Mouse (Mus musculus) thymus, adult 2 months (tissue): ENCODE data around the gene Apba1. TPM values are rescaled to one million over a fixed set of nuclear protein-coding genes. Genes with fewer than 3 reads are reported as not detected.

Experiments used
- DNase-seq: peaks from one replicate; pipeline ENCODE4 v3.0.0; 2021
- H3K27ac ChIP-seq: fragments of 200-500 bp; 2 replicates; pipeline ENCODE4 v1.5.1; 2012; ENCODE audit warnings: low read length, control low read depth; ENCODE audit not compliant: control insufficient read depth, insufficient read depth
- H3K27me3 ChIP-seq: fragments of 200-500 bp; 2 replicates; pipeline ENCODE4 v1.6.1; 2012; ENCODE audit warnings: mild to moderate bottlenecking, low read length, moderate library complexity, mixed read lengths; ENCODE audit not compliant: control insufficient read depth, insufficient read depth
- H3K36me3 ChIP-seq: fragments of 200-500 bp; 2 replicates; pipeline ENCODE4 v1.6.1; 2012; ENCODE audit warnings: mild to moderate bottlenecking, low read length, moderate library complexity; ENCODE audit not compliant: control insufficient read depth, insufficient read depth
- H3K4me1 ChIP-seq: fragments of 200-500 bp; replicated peaks from 2 replicates; pipeline ENCODE4 v1.6.1; 2012; ENCODE audit warnings: low read length; ENCODE audit not compliant: control insufficient read depth, insufficient read depth
- H3K4me3 ChIP-seq: fragments of 200-500 bp; 2 replicates; pipeline ENCODE4 v1.5.1; 2012; ENCODE audit warnings: mild to moderate bottlenecking, low read length, control low read depth, moderate library complexity; ENCODE audit not compliant: control insufficient read depth, insufficient read depth
- CTCF ChIP-seq: fragments of 200-500 bp; IDR thresholded peaks from 2 replicates; pipeline ENCODE4 v1.5.1; 2012; ENCODE audit warnings: mild to moderate bottlenecking, control low read depth, low read length, moderate library complexity, borderline replicate concordance; ENCODE audit not compliant: control insufficient read depth, poor library complexity, insufficient read depth; ENCODE audit errors: extremely low read depth
- POLR2A ChIP-seq: fragments of 200-500 bp; IDR thresholded peaks from 2 replicates; pipeline ENCODE4 v1.6.1; 2012; ENCODE audit warnings: mild to moderate bottlenecking, low read length, control low read depth, moderate library complexity; ENCODE audit not compliant: control insufficient read depth, poor library complexity, insufficient read depth; ENCODE audit errors: extremely low read depth
- WGBS: fragments of 180-500 bp; shearing (Covaris S2); methylation state at CpG from one replicate; pipeline ENCODE4 v1.1.7; 2018; 5-methylcytosine and 5-hydroxymethylcytosine counted together
- polyA plus RNA-seq: library from polyadenylated mRNA; depleted of rRNA; stranded (reverse); fragments of >200 nt; gene quantifications from 2 replicates; pipeline ENCODE4 v1.2.3, GENCODE M21; 2012

The Apba1 gene
- polyA plus RNA-seq, 1 experiment = 3.6 TPM

DNA sequence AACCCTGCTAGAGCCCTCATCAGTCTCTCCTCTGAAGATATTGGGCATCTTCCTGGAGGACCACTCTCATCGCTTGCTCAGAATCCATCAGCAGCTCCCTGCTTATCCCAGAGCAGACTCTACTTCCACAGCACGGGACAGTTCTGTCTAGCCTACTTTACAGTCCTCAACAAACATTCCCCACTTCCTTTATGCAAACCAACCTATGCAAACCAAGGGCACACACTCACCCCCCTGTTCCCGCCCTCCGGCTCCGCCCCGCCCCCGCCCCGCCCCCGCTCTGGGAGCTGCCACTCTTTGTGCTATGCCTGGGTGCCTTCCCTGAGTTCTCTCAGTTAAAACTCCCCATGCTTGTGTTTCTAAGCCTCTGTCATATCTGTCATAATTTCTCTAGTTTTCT, 23.3 kb downstream of the Apba1 start:
- no peak for DNase-seq
- Histone ChIP-seq H3K36me3 (no peaks in the 10 kb centered on the region), H3K27me3 (no peaks in the 10 kb centered on the region), H3K27ac (no peak overlapping the region), H3K4me3 (no peak overlapping the region), H3K4me1 (no peaks in the 10 kb centered on the region)
- WGBS = 23% methylated on average over 9 of the region's 9 CpGs
- no peak for TF ChIP-seq CTCF
- no peak for TF ChIP-seq POLR2A

GRCm38 (mm10) chr19:23788420-23789132, 29.9 kb downstream of the Apba1 start:
- Histone ChIP-seq H3K27ac (no peak overlapping the region), H3K4me1 (no peaks in the 10 kb centered on the region), H3K27me3 (no peaks in the 10 kb centered on the region), H3K36me3 (no peaks in the 10 kb centered on the region), H3K4me3 (no peak overlapping the region)
- no peak for TF ChIP-seq CTCF
- TF ChIP-seq POLR2A = no peak
- no peak for DNase-seq
- WGBS = 87% methylated on average over 9 of the region's 9 CpGs

DNA sequence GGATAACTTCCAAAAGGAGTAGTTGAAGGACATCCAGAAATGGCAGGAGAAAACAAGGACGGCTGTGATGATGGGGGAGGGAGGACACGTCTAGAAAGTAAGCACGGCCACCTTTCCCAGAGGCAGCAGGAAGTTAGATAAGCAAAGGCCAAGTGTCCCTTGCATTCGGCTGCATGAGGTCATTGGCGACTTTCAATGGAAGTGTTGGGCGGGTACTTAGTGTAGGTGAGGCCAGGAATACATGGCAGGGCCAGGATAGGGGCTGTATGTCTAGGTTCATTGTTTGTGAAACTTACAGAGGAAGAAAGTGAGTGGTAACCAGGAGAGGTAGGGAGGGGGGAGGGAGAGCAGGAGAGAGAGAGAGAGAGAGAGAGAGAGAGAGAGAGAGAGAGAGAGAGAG, 33.0 kb downstream of the Apba1 start:
- TF ChIP-seq POLR2A (no peak), CTCF (no peak)
- no peak overlapping the region for H3K4me3 ChIP-seq
- DNase-seq = no peak
- H3K4me1 ChIP-seq = no peaks in the 10 kb centered on the region
- H3K27ac ChIP-seq = no peak overlapping the region
- no peaks in the 10 kb centered on the region for H3K27me3 ChIP-seq
- no peaks in the 10 kb centered on the region for H3K36me3 ChIP-seq
- WGBS = 63% methylated on average over 6 of the region's 6 CpGs

GRCm38 (mm10) chr19:23792559-23792958, 33.9 kb downstream of the Apba1 start:
- no peaks in the 10 kb centered on the region for H3K36me3 ChIP-seq
- no peak overlapping the region for H3K27ac ChIP-seq
- no peak overlapping the region for H3K4me3 ChIP-seq
- no peak for DNase-seq
- no peaks in the 10 kb centered on the region for H3K27me3 ChIP-seq
- 95% methylated on average over 6 of the region's 6 CpGs for WGBS
- H3K4me1 ChIP-seq = no peaks in the 10 kb centered on the region
- TF ChIP-seq CTCF (no peak), POLR2A (no peak)

GRCm38 (mm10) chr19:23794491-23794890, 35.8 kb downstream of the Apba1 start:
- 82% methylated on average over 3 of the region's 3 CpGs for WGBS
- no peak overlapping the region for H3K27ac ChIP-seq
- H3K27me3 ChIP-seq = no peaks in the 10 kb centered on the region
- no peak overlapping the region for H3K4me3 ChIP-seq
- DNase-seq = no peak
- H3K4me1 ChIP-seq = no peaks in the 10 kb centered on the region
- H3K36me3 ChIP-seq = no peaks in the 10 kb centered on the region
- TF ChIP-seq CTCF (no peak), POLR2A (no peak)

GRCm38 (mm10) chr19:23795156-23795555, 36.5 kb downstream of the Apba1 start:
- H3K27ac ChIP-seq = no peak overlapping the region
- H3K4me3 ChIP-seq = no peak overlapping the region
- no peaks in the 10 kb centered on the region for H3K4me1 ChIP-seq
- no peak for TF ChIP-seq POLR2A
- no peak for TF ChIP-seq CTCF
- no peaks in the 10 kb centered on the region for H3K27me3 ChIP-seq
- 86% methylated on average over 4 of the region's 4 CpGs for WGBS
- no peaks in the 10 kb centered on the region for H3K36me3 ChIP-seq
- DNase-seq = no peak

GRCm38 (mm10) chr19:23801174-23801573, 42.5 kb downstream of the Apba1 start:
- no peaks in the 10 kb centered on the region for H3K4me1 ChIP-seq
- H3K36me3 ChIP-seq = no peaks in the 10 kb centered on the region
- WGBS = 53% methylated on average over 1 of the region's 1 CpGs
- no peak overlapping the region for H3K4me3 ChIP-seq
- no peaks in the 10 kb centered on the region for H3K27me3 ChIP-seq
- DNase-seq = no peak
- TF ChIP-seq CTCF = no peak
- no peak for TF ChIP-seq POLR2A
- H3K27ac ChIP-seq = no peak overlapping the region
